Mouse (Mus musculus) ES-Bruce4 (cell line): ENCODE data around the gene Mad2l2. TPM values are rescaled to one million over a fixed set of nuclear protein-coding genes. Genes with fewer than 3 reads are reported as not detected.

Experiments used
- H3K27ac ChIP-seq: 2 replicates; pipeline ENCODE4 v1.5.1; 2012; ENCODE audit warnings: low read length, inconsistent platforms; ENCODE audit not compliant: insufficient read depth
- H3K27me3 ChIP-seq: 2 replicates; pipeline ENCODE4 v1.6.1; 2012; ENCODE audit warnings: mild to moderate bottlenecking, low read length, inconsistent platforms; ENCODE audit not compliant: control insufficient read depth, poor library complexity, insufficient read depth, severe bottlenecking
- H3K36me3 ChIP-seq: 2 replicates; pipeline ENCODE4 v1.6.1; 2012; ENCODE audit warnings: inconsistent platforms, mild to moderate bottlenecking, low read length, moderate library complexity; ENCODE audit not compliant: control insufficient read depth, poor library complexity, insufficient read depth, severe bottlenecking
- H3K4me1 ChIP-seq: one replicate; pipeline ENCODE4 v1.8.1; 2011; ENCODE audit warnings: low read length; ENCODE audit not compliant: control insufficient read depth, insufficient read depth
- H3K4me3 ChIP-seq: 2 replicates; pipeline ENCODE4 v1.5.1; 2011; ENCODE audit warnings: low read depth, mild to moderate bottlenecking, low read length
- H3K9ac ChIP-seq: 2 replicates; pipeline ENCODE4 v1.6.1; 2012; ENCODE audit warnings: low read depth, mild to moderate bottlenecking, inconsistent platforms; ENCODE audit not compliant: poor library complexity, severe bottlenecking
- H3K9me3 ChIP-seq: replicated peaks from 2 replicates; pipeline ENCODE4 v1.6.1; 2012; ENCODE audit warnings: mild to moderate bottlenecking, low read length, inconsistent platforms; ENCODE audit not compliant: control insufficient read depth, poor library complexity, insufficient read depth, severe bottlenecking
- CTCF ChIP-seq: IDR thresholded peaks from one replicate; pipeline ENCODE4 v1.8.1; 2011; ENCODE audit warnings: low read depth, low read length
- EP300 ChIP-seq: IDR thresholded peaks from 2 replicates; pipeline ENCODE4 v1.6.1; 2011; ENCODE audit warnings: low read depth, low read length; ENCODE audit not compliant: insufficient read depth
- POLR2A ChIP-seq: IDR thresholded peaks from one replicate; pipeline ENCODE4 v1.8.1; 2011; ENCODE audit warnings: low read length; ENCODE audit not compliant: insufficient read depth
- polyA plus RNA-seq: library from polyadenylated mRNA; stranded (reverse); fragments of >200 nt; gene quantifications from 2 replicates; pipeline ENCODE4 v1.2.4, GENCODE M21; 2011; ENCODE audit warnings: low read depth; ENCODE audit not compliant: missing spikeins, insufficient read depth, insufficient read length

Gene Mad2l2
- polyA plus RNA-seq, 1 experiment: 45.9 TPM

DNA sequence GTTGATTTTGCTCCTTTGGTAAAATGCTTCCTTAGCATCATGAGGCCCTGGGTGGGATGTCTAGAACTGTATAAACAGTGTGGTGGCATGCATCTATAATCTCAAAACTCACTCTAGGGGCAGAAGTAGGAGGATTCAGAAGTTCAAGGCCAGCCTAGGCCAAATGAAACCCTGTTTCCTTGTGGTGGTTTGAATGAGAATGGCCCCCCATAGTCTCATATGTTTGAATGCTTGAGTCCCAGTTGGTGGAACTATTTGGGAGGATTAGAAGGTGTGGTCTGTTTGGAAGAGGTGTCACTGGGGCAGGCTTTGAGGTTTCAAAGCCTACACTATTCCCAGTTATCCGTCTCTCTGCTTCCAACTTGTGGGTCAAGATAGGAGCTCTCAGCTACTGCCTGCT is 39.0 kb upstream of the Mad2l2 start:
- H3K4me3 ChIP-seq: no peak overlapping the region

DNA sequence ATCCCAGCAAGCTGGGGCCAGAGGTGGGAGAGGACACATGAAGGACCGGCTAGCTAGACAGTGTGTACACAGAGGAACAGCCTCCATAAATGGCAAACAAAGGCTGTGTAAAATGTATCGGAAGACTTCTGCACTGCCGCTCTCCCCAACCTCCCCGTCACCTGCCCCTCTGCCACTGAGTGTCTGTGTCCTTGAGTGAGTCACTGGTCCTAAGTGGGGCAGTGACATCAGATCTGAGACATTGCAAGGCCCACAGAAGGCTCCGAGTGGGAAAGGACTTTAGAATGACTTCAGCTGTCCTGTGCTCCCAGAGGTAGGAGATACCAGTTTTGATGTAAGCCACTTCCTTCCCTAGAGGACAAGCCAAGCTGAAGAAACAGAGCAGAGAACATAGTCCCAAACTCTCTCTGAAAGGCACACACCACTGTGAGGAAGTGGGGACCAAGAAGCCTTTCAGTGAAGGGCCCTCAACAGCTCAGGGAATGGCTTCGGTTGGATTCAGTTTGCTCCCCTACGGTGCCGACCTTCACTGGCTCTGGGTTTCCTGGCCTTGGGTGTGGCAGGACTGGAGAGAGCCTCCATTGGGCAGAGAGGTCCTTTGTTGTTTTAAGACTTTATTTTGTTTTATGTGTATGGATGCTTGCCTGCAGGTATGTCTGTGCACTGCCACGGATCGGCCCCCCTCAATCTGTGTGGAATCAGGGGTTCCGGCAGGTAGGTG is 37.5 kb upstream of the Mad2l2 start:
- TF ChIP-seq CTCF: no peak
- peak; percentile 73 for TF ChIP-seq EP300
- no peak for TF ChIP-seq POLR2A
- Histone ChIP-seq H3K4me1 (peaks cover 2% of the 10 kb centered on the region), H3K36me3 (no peaks in the 10 kb centered on the region), H3K27me3 (no peaks in the 10 kb centered on the region), H3K9ac (peak overlapping the region; percentile 47), H3K4me3 (peak overlapping the region; percentile 28), H3K27ac (peak overlapping the region; percentile 66), H3K9me3 (no peaks in the 10 kb centered on the region)

More for the DNA sequence above, 39.0 kb upstream of the Mad2l2 start:
- no peak for TF ChIP-seq EP300
- TF ChIP-seq POLR2A: no peak
- TF ChIP-seq CTCF: no peak
- no peaks in the 10 kb centered on the region for H3K9me3 ChIP-seq
- H3K4me1 ChIP-seq: peaks cover 2% of the 10 kb centered on the region
- no peaks in the 10 kb centered on the region for H3K27me3 ChIP-seq
- no peaks in the 10 kb centered on the region for H3K36me3 ChIP-seq
- H3K9ac ChIP-seq: no peak overlapping the region
- peak overlapping the region; percentile 56; the same call in 1 of the 2 replicates for H3K27ac ChIP-seq

DNA sequence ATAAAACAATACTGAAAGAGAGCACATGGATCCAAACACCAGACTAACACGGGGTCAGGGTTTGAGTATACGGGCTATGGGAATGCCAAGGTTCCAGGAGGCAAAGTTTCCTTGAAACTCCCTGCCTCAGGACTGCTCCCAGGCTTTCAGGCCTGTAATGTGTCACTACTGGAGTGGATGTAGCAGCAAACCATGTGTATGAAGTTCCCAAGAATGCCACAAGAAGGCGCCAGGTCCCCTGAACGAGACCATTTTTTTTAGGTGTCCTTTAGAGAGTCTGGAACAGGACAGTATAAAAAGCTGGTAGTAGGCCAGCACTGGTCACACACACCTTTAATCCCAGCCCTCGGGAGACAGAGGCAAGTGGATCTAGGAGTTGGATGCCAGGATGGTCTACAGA is 36.0 kb upstream of the Mad2l2 start:
- Histone ChIP-seq H3K4me3 (no peak overlapping the region), H3K9ac (no peak overlapping the region), H3K27ac (no peak overlapping the region), H3K36me3 (no peaks in the 10 kb centered on the region), H3K9me3 (no peaks in the 10 kb centered on the region), H3K4me1 (peaks cover 2% of the 10 kb centered on the region), H3K27me3 (no peaks in the 10 kb centered on the region)
- TF ChIP-seq POLR2A: no peak
- no peak for TF ChIP-seq CTCF
- TF ChIP-seq EP300: no peak

DNA sequence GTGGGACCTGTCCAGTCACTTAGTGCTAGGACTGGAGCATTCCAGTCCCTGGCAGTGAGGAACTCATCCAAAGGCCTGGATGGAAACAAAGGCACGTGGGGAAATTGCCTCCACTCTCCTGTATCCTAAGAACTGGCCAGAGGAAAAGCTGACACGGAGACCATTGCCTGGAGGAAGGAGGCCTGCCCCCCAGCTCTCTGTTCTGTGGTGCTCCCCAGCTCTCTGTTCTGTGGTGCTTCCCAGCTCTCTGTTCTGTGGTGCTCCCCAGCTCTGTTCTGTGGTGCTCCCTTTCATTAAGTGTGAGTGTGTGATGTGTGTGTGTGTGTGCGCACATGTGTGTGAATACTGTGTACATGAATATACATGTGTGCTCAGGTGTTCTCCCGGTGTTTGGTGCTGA is 35.1 kb upstream of the Mad2l2 start:
- no peak overlapping the region for H3K9ac ChIP-seq
- H3K9me3 ChIP-seq: no peaks in the 10 kb centered on the region
- no peaks in the 10 kb centered on the region for H3K27me3 ChIP-seq
- no peak overlapping the region for H3K4me3 ChIP-seq
- no peaks in the 10 kb centered on the region for H3K36me3 ChIP-seq
- no peak for TF ChIP-seq EP300
- no peak for TF ChIP-seq CTCF
- no peak for TF ChIP-seq POLR2A
- no peak overlapping the region for H3K27ac ChIP-seq
- no peaks in the 10 kb centered on the region for H3K4me1 ChIP-seq

DNA sequence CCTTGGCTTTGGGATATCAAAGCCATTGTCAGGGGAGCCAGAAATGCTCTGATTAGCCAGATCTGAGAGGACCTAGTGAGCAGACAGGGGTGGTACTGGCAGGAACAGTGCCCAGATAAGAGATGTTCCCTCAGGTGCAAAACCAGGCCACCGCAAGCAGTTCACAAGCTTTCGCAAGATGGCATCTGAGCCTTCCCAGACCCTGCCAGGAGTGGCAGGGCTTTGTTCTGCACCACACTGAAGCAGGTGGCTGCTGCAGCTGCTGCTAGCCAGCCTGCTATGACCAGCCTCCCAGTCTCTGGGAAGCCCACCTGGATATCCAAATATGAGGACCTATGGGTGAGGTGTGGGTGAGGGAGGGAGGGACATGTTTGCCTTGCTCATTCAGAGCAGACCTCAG is 32.2 kb upstream of the Mad2l2 start:
- Histone ChIP-seq H3K27ac (no peak overlapping the region), H3K9ac (no peak overlapping the region), H3K27me3 (no peaks in the 10 kb centered on the region), H3K9me3 (no peaks in the 10 kb centered on the region), H3K36me3 (no peaks in the 10 kb centered on the region), H3K4me1 (peaks cover 3% of the 10 kb centered on the region), H3K4me3 (no peak overlapping the region)
- TF ChIP-seq CTCF: no peak
- no peak for TF ChIP-seq EP300
- TF ChIP-seq POLR2A: no peak

DNA sequence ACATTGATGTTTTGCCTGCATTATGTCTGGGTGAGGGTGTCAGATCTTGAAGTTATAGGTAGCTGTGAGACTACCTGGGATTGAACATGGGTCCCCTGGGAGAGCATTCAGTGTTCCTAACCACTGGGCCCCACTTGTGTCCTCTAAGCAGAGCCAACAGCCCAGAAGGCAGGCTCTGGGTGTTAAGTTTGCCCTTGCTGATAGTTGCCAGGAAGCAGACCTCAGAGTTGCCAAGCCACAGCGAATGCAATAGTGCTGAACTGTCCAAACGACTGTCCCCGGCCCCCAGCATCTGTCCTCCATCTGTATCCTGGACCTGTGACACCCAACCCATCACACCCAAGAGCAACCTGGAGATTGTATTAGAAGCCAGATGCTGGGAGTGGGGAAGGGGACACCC is 31.5 kb upstream of the Mad2l2 start:
- Histone ChIP-seq H3K9me3 (no peaks in the 10 kb centered on the region), H3K27me3 (no peaks in the 10 kb centered on the region), H3K36me3 (no peaks in the 10 kb centered on the region), H3K4me3 (no peak overlapping the region), H3K27ac (no peak overlapping the region), H3K4me1 (peaks cover 3% of the 10 kb centered on the region), H3K9ac (no peak overlapping the region)
- TF ChIP-seq EP300 (no peak), POLR2A (no peak), CTCF (no peak)
